Mouse (Mus musculus): Measurements from ENCODE around the gene Rnf183.
"Not testable (repeated sequence)": the region's sequence is repeated elsewhere in the genome, so short reads cannot be mapped to it uniquely, and the experiment has no call there.

Rnf183 gene

DNA sequence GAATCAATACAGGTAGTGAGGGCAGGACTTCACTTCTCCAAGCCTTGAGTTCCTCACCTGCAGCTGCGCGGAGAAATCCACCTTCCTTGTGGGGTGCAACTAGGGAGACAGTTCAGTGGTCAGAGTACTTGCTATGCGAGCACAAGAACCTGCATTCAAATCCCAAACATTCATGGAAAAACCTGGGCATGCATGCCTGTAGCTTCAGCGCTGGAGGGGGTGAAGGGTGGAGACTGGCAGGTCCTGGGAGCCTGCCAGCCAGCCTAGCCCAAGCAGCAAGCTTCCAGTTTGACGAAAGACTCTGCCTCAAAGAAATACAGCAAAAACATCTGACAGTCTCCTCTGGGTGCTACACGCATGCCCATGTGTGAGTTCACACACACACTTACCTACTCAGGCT, at the start of gene Rnf183:
Gene Rnf183, minus strand, starts transcription at position 172 of the 400 bp plus-strand sequence.
- no peak for DNase-seq (ENCODE audit: low read depth in 1 of 2, low spot score in 2 of 2)

DNA sequence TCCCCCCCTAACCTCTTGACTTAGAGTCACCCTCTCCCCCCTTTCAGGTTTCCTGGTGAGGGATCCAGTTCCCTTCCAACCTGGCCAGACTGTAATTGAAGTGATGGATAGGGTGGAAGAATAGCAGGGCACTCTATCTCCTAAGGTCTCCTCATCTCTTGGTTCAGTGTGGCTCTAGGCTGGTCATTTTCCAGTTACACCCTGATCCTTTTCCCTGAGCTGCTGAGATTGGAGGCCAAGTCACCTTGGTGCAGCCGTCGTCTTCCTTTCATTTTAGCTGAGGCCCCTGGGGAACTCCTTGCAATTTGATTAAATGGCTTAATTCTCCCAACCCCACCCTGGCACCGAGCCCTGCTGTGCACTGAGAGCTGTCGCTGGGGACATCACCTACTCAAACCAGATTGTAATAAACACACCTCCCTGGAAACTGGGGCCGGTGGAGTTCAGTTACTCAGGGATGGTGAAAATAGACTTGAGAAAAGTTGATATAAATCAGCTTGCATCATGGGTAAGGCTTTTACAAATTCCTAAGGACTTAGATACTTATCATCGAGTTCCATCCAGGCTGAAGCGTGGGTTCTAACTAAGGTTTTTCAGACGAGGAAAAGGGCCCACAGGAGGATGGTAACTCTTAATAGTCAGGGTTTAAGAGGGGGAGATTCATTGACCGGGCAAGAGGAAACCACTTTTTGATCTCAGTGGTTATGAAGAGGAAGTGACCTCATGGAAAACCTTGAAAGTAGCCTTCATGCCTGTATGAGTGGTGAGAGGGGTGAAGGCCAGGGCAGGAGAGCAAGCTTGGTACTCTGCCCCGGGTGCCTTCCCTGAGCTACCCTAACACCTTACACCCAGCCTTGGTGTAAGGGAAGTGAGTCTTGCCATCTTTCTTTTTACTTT, 45.9 kb upstream of the Rnf183 start:
- DNase-seq (ENCODE audit: low read depth in 1 of 2, low spot score in 2 of 2), result no peak

DNA sequence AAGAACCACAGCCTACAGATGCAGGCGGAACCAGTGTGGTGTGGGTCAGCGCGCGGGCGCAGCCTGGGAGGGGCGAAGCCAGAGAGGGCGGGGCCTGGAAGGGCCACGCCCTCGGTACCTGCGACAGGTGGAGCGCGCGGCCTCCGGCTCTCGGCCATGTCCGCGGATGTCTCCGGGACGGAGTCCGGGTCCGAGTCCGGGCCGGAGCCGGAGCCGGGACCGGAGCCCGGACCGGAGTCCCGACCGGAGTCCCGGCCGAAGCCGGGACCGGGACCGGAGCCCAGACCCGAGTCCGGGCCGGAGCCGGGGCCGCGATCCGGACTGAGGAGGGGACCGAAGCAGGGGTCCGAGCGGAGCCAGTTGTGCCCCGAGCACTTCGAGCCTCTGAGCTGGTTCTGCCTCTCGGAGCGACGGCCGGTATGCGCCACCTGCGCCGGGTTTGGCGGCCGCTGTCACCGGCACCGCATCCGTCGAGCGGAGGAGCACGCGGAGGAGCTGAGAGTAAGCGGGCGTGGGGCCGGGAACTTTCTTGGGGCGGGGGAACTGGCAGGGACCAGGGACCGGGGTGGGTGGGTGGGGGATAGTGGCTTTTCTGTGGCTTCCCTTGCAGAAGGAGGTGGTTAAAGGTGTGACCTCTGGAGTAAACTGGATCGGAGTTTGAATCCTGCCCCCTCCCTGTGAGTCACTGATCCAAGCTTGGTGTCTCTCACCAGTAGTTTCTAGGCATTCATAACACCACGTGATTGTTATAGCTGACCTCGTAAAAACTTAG, 45.1 kb upstream of the Rnf183 start, which contains the start of gene Bspry:
Gene Bspry, plus strand, starts transcription at position 117 of the 772 bp plus-strand sequence.
- no peak for DNase-seq (ENCODE audit: low read depth in 1 of 2, low spot score in 2 of 2)

DNA sequence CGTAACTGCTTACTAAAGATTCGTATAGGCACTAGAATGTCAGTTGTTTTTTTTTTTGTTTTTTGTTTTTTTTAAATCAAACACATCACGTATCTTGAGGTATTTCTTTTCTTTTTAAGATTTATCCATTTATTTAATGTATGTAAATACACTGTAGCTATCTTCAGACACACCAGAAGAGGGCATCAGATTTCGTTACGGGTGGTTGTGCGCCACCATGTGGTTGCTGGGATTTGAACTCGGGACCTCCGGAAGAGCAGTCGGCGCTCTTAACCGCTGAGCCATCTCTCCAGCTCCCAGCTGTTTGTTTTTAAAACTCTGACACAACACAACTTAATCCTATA, 44.5 kb upstream of the Rnf183 start:
- DNase-seq (ENCODE audit: low read depth in 1 of 2, low spot score in 2 of 2), result not testable (repeated sequence)

DNA sequence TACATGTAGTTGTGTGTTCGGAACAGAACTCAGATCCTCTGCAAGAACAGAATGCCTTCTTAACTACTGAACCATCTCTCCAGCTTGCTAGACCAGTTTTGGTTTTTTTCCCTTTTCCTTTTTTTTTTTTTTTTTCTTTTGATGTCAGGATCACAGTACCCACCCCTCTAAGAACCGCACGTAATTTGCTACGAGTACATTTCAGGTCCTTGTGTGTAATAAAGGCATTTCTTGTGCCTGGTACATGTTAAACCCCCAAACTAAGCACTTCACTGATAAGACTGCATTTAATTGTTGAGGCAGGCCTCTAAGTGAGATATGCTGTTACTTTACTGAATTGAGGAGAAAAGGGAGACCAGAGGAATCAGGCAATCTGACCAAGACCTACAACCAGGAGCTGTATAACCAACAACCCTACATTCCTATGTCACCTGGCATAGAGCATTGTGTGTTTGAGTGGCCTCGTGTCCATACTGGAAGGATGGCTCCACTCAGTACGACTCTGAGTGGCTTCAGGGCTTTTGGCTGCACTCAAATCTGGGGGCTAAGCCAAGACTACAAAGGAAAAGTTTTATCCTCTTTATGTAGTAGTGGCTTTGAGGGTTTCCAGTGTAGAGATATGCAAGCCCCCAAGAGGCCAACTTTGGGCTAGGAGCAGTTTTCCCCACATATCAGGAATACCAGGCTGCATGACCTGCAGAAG, 42.6 kb upstream of the Rnf183 start:
- no peak for DNase-seq (ENCODE audit: low read depth in 1 of 2, low spot score in 2 of 2)

DNA sequence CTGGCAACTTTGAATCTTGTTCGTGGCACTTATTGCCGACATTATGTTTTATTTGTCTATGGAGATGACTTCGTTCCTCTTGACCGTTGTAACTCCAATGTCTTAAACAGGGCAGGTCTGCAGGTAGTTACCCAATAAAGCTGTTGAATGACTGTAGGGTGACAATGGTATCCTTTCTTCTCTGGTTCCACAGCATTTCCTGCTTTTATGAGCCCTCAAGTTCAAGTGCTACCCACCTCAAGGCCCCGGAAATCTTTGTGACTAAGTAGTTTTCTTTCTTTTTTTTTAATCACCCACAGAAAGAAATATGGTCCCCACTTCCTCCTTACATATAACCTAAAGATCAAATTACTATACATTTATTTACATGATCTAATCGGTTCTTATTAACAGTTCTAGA, 40.7 kb upstream of the Rnf183 start:
- no peak for DNase-seq (ENCODE audit: low read depth in 1 of 2, low spot score in 2 of 2)

DNA sequence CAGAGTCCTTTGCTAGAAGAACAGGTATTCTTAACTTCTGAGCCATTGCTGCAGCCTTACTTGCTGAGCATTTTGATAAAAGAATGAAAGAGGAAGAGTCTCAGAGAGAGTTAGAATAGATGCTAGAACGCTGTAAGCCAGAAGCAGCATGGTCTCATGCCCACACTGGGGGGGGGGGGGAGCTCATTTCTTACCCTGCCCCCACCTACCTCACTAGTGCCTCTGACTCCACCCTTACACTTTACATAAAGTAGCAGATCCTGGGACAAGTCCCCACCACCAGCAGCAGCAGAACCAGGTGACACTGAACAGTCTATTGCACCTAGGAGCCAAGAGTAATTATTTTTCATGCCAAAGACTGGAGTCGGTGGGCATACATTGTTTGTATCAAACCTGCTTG, 40.1 kb upstream of the Rnf183 start:
- no peak for DNase-seq (ENCODE audit: low read depth in 1 of 2, low spot score in 2 of 2)

DNA sequence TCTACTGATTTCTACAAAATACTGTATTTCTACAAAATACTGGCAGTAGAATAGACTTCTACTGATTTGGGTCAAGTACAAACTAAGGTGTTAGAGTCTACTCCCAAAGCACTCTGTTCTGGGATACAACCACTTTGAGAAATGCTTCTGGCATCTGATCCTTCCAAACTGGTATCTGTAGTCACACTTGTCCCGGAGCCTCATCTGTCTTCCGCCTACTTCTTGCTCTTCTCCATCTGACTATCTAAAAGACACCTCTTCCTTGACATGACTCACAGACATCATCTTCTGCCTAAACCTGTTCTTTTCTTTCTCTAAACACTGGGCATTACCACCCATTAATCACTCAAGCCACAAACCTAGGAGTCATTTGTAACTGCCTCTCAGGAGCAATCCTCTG, 37.0 kb upstream of the Rnf183 start:
- no peak for DNase-seq (ENCODE audit: low read depth in 1 of 2, low spot score in 2 of 2)

DNA sequence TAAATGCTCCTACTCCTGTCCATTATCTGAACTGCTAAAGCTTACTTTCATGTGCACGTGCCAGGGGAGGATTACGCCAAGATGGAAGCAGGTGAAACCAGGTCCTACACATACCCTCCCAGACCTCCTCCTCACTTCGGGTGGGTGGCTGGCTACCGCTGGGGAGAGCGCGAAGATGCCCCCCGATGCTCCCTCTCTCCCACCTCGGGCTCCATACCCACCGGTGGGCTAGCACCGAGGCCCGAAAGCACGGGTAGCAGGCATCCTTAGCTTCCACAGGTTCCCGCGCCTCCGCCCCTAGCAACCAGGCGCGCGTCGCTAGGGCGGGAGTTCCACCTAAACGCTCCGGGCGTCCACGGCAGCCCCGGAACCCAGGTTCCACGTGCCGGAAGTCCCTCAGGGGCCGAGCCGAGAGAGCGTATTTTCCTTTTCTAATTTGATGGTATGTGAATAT, 35.6 kb upstream of the Rnf183 start, which contains the start of gene Wdr31:
Gene Wdr31, minus strand, starts transcription at position 299 of the 454 bp plus-strand sequence.
- peak in 1 of 2 experiments; percentile 53 for DNase-seq (ENCODE audit: low read depth in 1 of 2, low spot score in 2 of 2)

DNA sequence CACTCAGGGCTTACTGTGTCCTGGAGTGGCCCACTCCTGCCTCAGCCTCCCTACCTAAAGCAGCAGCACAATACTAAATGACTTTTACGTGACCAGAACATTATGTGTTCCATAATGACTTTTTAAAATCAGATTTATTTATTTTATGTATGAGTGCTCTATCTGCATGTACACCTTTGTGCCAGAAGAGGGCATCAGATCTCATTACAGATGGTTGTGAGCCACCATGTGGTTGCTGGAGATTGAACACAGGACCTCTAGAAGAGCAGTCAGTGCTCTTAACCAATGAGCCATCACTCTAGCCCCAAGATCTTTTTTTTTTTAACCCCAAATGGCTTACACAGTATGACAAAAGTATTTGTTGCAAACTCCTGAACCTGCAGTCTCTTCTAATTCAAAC, 33.1 kb upstream of the Rnf183 start:
- DNase-seq (ENCODE audit: low read depth in 1 of 2, low spot score in 2 of 2), result no peak

DNA sequence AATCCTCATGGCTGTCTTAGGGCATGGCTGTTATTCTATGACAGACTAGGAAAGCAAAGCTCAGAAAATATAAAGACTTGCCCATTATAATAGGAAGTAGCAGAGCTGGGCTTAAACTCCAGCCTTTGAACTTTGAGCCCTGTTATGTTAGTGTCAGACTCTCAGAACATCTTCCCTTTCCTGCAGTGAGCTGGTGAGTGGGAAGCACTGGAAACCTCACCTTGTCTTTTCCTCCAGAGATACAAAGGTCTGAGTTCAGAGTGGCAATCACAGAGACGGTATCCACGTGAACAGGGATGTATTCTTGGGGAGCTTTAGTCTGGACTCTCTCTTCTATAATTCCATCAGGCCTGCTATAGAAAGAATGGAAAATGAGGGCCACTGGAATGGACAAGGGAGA, 28.1 kb upstream of the Rnf183 start:
- no peak for DNase-seq (ENCODE audit: low read depth in 1 of 2, low spot score in 2 of 2)

DNA sequence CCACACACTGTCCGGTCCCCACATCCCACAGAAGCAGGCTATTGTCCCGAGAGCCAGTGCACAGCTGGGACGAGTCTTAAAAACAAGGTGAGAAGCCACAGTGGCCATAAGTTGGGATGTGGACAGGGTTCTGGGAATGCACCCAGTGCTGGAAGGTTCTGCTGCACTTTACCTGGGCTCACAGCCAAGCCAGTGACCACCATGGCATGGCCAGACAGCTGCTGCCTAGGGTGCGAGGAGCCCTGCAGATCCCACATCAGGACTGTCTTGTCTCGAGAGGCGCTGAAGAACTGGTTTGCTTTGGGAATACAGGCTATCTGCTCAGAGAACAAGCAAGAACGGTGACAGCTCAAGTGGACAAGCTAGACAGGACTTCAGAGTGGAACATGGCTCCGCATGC, 25.3 kb upstream of the Rnf183 start:
- DNase-seq (ENCODE audit: low read depth in 1 of 2, low spot score in 2 of 2), result no peak

DNA sequence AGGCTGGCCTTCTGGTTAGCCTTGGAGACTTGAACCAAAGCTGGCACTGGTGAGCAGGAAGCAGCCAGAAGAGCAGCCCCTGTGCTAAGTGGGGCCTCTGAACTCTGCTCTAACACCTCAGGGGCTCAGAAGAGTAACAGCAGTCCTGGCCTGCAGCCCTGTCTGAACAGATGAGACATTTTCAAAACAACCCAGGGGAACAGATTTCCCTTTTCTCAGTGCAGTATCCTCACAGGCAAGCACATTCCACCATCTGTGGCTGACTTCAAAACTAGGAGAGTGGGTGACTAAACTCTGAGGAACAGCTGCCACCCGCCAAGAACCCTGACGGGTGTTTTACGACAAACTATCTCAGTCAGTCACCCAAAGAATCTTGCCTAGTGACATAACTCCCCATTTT, 24.0 kb upstream of the Rnf183 start:
- DNase-seq (ENCODE audit: low read depth in 1 of 2, low spot score in 2 of 2), result no peak

DNA sequence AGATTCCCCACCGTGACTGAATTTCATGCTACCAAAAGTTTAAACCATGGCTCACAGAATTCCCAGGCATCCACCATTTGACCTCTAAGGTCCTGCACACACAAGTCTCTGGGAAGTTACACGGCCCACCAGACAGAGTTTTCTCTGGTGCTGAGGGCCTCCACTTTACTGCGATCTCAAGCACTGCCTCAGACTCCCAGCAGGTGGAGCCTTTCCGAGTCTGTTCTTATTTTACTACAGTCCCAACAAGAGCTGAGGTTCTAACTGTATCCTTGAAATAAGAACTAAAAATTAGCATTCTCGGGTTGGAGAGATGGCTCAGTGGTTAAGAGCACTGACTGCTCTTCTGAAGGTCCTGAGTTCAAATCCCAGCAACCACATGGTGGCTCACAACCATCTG, 19.9 kb upstream of the Rnf183 start:
- DNase-seq (ENCODE audit: low read depth in 1 of 2, low spot score in 2 of 2), result no peak

DNA sequence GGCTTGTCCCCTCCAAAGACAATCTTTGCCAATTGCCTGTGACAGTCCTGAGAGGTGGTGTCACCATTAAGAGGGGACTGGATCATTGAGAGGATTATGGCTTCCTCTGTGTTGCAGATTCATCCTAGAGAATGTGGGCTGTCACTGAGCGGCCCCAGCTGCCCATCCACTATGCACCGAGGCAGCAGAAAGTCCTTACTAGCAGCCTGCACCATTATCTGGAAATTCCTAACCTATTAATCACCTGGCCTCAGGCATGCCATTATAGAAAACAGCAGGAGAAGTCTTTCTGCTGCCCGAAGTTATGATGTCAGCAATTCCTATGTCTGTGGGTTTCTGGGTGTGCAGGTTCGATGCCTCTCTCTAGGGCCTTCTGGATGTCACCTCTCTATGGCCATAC, 5.9 kb upstream of the Rnf183 start:
- DNase-seq (ENCODE audit: low read depth in 1 of 2, low spot score in 2 of 2), result no peak

DNA sequence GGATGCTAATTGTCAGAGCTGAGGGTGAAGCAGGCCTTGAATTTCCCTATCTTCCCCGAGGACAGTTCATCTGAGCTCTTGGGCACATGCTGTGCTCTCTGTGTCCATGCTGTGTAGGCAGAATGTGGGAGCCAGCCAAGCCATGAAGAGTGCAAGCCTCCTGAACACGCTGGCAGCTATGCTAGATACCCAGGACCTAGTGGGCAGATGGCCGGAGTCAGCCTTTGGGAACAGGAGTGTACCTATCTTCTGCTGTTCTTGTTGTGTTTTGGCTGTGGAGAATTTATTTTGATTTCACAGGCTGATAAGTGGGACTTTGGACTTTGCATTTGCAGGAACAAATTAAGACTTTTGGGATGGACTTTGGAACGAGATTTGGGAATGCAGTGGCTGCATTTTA, 5.5 kb upstream of the Rnf183 start:
- DNase-seq (ENCODE audit: low read depth in 1 of 2, low spot score in 2 of 2), result no peak

DNA sequence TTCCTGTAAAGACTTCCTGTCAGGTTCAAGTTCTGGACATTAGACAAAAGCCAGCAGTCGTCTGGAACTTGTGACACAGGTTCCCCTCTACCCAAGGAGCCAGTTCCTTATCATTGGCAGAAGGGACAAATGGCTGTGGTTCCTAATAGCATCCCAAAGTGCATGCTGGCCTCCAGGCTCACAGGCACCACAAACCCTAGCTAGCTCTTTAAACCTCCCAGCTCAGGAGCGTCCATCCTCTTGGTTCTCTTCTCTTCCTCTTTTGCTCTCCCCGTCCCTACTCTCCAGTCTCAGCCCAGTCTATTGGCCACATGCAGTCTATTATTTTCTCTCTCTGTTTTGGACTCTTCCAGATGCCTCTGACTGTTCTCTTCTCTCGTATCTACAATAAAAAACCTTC, 4.7 kb upstream of the Rnf183 start:
- DNase-seq (ENCODE audit: low read depth in 1 of 2, low spot score in 2 of 2), result no peak

DNA sequence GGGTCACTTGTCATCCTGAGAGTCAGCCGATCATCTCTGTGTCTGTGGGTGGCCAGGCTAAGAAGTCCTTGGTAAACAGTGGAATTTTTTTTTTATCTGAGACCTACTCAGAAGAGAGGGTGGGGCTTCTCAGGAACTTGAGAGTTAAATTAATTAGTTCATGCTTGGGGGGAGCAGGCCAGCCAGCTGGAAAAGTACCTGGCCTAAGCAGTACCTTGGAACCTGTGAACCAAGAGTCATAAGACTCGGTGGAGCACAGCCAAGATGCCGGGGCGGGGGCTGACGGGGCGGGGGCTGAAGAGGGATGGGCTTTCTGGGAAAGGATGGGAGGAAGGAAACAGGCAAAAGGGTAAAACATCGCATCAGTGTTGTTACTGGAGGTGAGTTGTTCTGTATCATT, 2.8 kb upstream of the Rnf183 start:
- DNase-seq (ENCODE audit: low read depth in 1 of 2, low spot score in 2 of 2), result no peak

DNA sequence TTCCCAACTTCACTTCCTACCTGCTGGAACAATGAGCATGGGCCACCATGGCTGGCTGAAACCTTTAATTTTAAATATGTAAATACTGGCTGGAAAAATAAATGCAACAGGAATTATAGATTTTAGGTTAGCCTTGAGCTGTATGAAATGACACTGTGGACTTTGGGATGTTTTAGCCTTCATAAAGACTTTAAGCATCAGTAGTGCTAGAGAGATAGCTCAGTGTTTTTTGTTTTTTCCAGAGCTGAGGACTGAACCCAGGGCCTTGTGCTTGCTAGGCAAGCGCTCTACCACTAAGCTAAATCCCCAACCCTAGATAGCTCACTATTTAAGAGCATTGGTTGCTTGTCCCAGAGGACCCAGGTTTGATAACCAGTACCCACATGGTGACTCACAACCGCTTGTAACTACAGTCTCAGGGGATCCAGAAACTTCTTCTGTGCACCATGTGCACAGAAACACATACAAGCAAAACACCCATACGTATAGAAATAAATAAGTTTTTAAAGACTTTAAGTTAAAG, 2.3 kb upstream of the Rnf183 start:
- no peak for DNase-seq (ENCODE audit: low read depth in 1 of 2, low spot score in 2 of 2)

DNA sequence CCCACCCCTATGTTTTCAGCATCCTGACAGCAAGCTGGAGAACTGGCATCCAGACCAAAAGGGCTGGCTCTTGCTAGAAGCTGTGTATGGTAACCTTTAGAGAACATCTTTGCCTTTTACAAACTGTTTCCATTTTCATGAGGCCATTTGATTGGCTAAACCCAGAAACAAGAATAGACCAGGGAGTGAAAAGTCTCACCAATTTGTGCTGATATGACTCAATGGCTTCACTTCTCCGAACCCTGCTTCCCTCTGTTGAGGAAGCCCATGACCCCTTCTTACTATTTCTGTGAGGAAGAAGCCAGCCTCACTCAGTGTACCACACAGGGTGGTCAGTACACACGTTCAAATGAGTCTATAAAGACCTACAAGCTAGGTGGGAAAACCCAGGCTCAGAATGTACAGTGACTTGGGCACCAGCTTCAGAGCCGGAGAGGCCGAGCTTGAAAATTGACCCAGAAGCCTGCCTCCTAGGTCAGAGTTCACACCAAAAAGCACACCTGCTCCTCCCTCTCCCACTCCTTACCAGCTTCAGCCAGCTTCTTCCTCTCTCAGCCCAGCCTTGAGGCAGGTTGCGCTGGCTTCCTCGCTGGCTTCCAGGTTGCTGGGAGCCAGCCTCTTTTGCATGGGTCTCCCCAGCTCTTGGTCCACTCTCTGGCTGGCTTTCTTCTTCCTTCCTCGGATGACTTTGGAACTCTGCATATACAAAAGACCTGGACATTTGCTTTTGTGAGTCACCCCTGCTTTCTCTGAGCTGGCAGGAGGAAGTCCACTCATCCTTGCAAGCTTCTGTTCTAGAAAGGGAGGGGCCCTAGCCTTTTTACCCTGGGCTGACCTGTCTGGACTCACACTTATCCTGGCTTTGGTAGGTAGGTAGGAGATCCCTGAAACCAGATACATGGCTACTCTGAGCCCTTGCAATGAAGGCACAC, 847 bp downstream of the Rnf183 start:
- DNase-seq (ENCODE audit: low read depth in 1 of 2, low spot score in 2 of 2), result no peak
